Mouse (Mus musculus) WW6 (cell line): ENCODE data around the gene Nav1.
"Not testable (repeated sequence)": the region's sequence is repeated elsewhere in the genome, so short reads cannot be mapped to it uniquely, and the experiment has no call there.

ENCODE experiments used
- DNase-seq: peaks from one replicate; pipeline ENCODE4 v3.0.0-alpha.2; 2013; ENCODE audit warnings: low read depth, low spot score

Gene Nav1

DNA sequence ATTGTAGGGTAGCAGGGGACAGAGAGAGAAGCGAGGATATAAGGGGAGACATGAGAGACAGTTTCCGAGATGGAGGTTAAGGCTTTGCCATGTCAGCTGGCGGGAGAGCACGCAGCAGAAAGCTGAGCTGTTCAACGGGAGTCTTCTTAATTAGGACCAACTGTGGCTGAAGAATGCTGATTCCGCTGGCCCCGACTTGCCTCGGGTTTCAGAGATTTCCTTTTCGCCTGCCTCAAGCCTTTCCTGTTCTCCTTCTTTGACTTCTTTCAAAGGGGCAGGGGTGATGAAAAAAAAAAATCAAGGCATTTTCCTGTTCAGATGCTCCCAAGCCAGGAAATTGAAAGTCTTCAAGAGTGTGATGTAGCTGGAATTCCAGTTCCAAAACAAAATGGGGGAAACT, 118.2 kb downstream of the Nav1 start:
- DNase-seq: no peak

DNA sequence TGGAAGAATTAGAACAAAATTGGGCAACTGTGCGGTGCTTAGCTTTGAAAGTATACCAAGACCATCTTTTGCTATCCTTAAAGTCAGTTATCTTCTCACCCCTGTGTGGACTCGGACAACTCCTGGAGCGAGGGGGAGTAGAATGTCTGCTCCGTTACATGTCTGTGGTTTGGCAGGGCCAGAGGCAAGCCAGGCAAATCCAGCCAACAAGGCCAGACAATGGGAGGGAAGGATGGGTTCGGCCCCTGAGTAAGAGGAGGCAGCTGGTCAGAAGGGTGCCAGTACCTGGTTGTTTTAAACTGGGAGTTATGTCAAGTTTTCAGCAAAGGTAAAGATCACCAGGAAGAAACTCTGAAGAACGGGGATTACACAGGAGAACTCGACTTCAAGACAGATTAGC, 121.9 kb downstream of the Nav1 start:
- DNase-seq: no peak

DNA sequence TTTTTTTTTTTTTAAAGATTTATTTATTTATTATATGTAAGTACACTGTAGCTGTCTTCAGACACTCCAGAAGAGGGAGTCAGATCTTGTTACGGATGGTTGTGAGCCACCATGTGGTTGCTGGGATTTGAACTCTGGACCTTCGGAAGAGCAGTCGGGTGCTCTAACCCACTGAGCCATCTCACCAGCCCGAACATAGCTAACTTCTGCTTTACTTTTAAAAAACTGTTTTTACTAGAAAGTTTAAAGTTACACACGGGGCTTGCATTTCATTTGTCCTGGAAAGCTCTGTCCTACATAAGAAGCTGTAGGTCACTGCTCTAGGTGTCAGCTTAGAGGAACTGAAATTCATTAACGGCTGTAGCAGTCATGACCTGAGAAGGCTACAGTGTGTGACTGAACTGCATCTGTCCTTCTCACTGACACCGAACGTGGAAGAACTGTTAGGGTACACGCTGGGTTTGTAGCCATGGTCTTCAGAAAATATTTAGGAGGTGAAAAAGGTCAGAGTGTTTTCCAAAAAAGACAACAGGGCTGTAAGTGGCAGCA, 122.5 kb downstream of the Nav1 start:
- not testable (repeated sequence) for DNase-seq

DNA sequence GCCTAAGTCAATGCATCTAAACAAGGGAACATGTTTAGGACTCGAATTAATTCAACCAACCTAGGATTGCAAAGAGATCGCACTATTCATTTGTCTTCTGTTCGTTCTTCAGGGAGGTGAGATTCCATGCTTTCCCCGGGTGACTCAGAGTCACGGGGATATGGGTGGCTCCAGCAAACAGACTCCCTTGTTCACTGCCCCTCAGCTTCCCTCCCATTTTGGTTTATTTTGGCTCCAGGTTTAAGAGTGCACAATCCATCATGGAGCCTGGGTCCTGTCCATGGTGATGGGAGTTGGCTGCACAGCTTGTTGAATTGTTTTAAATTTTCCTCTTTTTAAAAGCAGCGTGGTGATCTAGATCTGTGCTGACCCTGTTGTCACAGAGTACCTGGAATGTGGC, 123.1 kb downstream of the Nav1 start:
- DNase-seq: no peak

DNA sequence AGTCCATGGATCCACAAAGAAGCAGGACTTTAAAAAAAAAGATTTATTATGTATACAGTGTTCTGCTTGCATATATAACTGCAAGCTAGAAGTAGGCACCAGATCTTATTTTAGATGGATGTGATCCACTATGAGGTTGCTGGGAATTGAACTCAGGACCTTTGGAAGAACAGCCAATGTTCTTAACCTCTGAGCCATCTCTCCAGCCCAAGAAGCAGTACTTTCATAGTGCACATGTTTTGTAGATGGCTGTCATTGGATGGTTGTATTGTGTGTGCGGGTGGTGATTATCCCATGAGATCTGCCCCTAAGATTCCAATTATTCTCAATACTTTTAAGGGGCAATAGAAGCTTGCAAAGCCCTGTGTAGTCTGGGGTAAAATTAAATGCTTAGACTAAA, 124.4 kb downstream of the Nav1 start:
- no peak for DNase-seq

DNA sequence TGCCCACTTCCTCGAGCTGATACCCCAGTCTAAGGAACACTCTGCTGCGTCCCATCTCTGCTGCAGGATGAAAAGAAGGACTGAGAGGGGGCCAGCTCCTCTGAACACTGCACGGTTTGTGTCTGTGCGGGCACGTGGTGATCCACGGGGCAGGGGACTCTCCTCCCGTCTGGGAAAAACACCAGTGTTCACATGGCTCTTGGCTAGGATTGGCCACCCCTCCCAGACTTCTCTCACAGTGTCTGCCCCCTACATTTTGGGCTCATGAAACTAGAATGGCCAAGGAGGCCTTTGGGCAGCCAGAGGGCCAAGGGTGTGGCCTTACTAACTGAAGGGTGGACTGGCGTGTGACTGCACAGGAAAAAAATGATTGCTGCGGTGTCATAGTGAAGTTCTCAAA, 125.4 kb downstream of the Nav1 start:
- DNase-seq: no peak

DNA sequence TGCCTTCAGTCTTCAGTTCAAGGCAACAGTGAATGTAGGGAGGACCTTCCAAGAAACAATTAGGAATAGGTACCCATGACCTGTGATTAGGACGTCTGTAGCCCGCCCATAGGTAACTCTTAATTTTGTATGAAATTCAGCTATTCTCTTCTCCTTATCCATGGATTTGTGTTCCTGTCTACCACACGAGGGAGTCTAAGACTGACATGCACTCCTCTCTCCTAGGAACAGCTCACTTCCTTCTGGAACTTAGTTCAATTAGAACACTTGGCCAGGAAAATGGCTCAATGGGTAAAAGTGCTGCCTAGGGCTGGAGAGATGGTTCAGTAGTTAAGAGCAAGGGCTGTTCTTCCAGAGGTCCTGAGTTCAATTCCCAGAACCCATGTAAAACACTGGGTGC, 126.3 kb downstream of the Nav1 start:
- DNase-seq: no peak

DNA sequence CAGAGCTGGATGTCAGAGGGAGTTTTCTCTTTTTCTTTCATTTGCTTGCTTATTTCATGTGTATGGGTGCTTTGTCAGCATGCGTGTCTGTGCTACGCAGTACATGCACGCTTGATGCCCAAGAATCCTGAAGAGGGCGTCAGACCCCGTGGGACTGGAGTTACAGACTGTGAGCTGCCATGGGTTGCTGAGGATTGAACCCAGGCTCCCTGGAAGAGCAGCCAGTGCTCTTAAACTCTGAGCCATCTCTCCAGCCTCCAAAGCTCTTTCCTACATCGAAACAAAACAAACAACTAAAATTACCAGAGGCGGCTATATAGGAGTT, 131.6 kb downstream of the Nav1 start:
- no peak for DNase-seq

DNA sequence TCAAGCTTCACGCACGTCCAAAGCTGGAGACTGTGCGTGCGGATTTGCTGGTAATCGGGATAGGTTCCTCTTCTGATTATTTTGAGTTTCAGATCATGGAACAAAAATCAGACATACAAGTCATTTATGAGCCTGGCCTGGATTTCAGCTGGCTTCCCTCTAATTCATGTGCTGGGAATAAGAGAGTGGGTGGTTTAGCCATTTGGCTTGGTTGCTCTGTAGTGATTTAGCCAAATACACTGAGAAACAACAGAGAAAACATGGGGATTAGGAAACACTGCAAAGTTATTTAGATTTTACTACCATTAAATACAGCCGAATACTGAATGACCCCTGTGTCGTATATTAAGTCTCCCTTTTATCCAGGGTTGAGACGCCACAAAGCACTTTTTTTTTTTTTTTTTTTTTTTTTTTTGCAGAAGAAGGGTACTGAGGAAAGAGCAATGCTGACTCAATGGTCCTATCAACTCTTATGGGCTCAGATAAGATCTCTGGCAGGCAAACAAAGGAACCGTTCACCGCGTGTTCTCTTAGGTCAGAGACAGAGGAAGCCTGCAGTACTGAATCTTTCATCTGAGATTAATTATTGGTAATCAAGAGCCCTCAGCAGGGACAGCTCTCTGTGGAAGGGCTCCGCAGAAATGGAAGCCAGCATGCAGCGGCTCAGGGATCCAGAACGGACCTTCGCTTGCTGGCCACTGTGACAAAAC, 132.1 kb downstream of the Nav1 start:
- DNase-seq: no peak

DNA sequence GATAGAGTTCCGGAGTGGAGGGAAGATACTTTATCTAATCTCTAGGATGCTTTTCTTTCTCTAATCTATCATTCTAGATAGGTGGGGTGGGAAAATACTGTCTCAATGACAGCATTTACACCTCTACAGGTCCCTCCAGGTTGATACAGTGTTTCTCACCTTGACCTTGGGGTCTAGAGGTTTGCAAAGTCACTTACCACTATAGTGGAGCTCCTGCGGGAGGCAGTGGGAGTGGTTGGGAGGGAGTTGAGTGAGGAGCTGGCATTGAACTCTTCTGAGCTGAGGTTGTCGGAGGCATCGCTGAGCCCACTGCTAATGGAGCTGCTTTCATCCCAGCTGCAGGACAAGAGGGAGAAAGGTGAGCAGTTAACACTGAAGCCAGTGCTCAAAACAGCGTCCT, 134.6 kb downstream of the Nav1 start:
- DNase-seq: no peak

DNA sequence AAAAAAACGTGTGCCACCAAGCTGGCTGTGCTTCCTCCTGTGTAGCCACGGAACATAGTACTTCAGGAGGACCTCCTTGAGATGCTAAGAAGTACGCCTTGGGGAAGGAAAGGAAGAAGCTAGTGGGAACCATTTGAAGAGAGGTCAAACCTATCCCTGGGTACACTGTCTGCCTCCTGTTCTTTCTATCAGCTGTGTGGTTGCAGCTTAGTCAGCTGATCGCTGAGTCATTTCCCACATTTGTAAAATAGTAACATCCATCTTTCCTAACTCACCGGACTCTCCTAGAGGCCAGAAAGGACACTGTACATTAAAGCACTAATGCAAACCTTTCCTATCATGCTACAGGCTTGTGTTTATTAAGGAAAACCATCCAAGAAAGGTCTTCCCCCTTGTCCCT, 135.4 kb downstream of the Nav1 start:
- no peak for DNase-seq

DNA sequence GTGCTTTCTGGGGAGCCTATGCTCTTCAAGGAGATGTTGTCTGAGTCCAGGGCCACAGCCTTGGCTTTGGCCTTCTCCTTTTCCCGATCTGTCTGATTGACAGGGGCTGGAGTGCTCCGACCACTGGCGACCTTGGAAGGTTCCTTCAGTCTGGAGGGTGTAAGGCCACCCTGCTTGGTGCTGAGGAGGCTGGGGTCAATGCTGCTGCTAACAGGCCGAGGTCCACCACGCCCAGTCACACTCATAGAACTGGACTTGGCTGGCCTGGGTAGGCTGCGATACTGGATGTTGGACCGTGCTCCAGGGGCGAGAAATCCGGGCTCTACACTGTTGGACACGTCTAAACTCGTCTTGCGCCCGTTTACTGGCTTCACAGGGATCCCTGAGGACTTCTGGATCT, 136.5 kb downstream of the Nav1 start:
- no peak for DNase-seq

DNA sequence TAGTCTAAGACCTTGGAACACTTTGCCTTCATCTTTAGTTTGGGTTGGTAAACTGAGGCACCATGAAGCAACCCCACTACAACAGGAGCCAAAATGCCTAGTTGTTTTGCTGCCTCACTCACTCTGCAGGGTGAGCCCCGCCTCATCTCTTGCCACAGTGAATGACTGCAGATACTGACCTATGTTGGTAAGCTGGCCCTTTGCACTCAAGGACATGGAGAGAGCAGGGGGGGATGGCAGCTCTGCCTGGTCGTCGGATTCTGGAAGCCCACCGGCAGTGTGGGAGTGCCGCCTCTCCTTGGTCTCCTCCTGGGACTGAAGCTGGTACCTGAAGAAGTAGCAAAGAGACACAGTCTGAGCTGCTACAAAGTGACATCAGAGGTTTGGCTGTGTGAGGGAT, 139.6 kb downstream of the Nav1 start:
- no peak for DNase-seq

DNA sequence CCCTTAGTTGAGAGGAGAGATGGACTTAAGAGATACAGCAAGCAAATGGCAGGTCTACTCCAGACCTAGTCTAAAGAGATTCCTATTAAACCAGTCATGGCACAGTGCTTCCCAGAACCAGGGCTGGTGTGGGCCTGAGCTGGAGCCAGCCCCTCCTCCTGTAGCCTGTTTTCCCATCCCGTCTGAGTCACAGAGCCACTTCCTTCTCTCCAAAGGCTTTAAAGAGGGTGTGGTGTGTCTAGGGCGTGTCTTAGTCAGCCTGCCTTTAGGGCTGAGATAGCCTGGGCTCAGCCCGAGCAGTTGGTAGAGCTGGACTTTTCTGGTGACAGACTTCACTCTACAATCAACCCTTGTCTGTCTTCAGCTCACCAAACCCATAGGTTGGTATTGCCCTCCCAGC, 140.2 kb downstream of the Nav1 start:
- DNase-seq: no peak

DNA sequence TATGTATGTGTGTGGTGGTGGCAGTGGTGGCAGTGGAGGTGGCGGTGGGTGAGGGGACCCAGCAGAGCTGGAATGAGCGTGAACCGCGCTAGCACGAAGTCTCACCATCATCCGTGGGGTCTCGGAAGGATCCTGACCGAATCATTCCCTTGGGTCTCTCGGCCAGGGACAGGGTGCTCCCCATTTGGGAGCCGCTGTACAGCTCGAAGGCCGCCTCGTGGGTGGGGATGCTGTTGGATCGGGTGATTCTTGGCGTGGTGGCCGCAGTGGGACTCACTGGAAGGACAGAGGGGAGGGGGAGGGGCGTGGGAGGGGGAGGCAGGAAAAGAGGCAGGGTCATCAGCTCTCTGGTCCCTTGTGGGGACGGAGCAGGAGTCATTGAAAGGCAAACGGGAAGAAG, 141.4 kb downstream of the Nav1 start:
- no peak for DNase-seq

DNA sequence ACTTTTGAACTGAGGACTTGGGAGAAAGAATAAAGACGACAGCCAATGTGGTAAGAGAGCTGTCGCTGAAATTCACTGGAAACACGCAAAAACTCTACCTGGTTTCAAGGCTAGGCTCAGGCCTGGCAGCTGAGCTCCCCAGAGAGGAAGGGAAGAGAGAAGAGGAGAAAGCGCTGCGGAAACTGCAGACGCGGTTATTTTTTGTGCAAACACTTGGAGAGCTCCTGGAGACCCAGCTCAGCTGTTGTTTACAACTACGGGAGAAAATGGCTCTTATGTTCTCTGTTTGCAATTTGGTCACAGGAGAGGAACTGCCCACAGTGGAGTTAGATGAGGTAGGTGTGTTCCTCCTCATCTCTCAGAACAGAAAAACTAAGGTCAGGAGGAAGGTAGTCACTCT, 144.4 kb downstream of the Nav1 start:
- DNase-seq: no peak

DNA sequence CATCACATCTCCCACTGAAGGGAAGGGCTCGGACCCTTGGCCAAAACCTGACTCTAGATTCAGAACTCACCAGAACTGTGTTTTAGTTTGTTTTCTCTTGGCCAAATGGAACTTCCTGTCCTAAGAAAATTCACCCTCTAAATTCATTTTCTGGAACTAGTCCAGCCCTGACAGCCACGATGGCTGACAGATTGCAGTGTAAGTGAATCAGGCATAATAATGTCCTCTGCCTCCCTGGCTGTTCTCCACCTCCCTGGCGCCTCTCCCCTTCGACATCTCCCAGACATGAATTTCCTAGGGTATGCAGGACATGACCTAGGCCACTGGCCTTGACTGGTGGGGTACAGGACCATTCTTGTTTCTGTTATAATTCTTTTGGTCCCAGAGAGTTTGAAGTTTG, 144.8 kb downstream of the Nav1 start:
- no peak for DNase-seq

DNA sequence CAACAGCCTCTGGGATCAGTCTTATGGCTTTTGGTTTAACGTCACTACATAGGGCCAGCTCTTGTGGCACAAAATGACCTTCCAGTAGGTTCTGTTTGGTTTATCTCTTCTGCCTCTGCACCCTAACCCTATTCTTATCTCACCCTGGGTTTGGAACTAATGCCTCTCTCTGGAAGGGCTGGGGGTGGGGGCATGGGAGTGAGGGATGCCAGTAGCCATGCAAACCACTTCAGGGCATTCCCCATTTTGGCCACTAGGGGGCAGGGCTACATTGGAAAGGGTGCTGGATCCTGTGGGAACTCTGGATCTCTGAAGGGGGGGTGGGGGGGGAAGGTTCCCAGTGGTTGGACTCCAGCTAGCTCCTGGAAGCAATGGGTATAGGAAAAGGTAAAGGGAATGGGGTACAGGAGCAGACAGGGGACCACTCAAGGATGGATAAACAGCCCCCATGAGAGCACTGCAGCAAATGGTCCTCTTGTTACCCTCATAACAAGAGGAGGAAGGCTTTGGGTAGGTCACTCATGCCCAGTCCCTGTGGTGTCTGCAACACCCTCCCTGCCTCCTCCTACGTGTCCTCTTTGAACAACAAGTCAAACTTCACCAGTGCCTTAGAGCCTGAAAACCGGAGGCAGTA, 145.9 kb downstream of the Nav1 start:
- DNase-seq: no peak

DNA sequence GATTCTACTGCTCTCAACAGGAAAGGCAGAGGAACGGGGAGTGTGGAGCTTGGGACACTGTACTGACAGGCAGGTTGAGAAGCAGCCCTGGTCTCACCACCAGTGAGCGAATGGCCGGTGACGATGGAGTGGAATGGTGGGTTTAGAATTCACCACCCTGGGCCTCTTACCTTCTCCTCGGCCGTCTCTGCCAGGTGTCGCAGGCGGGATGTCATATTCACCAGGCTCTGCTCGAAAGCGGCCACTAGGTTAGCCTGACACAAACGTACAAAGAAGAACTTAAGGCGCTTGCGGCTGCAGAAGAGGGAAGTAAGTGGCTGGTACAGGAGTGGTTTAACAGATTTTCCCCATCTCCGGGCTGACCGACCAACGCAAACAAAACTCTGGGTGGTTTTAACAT, 146.6 kb downstream of the Nav1 start:
- no peak for DNase-seq

DNA sequence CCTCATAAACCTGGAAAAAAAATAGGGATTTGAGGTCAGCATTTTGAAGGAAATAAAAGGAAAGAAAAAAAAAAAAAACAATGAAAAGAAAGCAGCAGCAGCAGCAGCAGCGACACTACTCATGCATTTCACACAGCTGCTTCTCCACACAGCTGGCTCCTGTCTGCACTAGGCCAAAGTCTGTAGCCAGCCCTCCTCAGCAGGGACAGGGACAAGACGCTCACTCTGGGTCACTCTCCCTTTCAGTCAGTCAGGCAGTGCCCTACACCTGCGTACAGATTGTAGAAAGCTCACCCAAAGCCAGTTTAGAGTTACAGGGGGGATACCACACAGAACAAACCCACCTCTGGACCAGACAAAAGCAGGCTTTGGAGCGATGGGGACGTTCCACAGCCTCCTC, 149.2 kb downstream of the Nav1 start:
- no peak for DNase-seq

DNA sequence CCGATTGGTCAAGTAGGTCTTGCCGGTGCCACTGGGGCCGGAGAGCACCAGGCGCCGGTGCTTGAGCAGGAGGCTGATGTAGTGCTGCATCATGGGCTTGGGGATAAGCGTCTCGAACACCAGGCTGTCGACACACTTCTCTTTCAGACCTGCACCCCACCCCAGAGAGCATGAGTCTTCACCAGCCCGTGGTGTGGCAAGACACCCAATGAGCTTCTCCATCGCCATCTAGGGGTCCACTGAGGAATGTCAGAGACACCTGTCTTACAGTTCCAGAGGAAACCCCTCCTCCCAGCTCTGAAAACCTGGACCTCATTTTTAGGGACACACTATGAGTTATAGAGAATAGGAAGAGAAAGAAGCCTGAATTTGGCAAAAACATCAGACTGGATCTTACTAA, 154.8 kb downstream of the Nav1 start:
- DNase-seq: no peak

DNA sequence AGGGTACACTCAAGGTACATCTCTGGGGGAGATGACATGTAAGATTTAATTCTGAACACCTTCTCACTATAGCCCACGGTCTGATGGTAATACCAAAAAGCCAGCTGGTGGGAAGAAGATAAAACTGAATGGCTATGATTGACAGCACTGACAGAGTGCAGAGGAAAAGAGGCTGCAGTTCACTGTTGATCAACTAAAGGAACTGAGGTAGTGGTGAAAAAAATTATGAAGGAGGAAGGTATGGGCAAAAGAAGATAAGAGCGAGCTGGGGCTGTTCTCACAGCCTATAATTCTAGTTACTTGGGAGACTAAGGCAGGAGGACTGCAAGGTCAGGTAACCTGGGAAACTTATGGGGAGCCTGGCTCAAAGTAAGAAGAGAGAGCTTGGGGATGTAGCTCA, 155.7 kb downstream of the Nav1 start:
- DNase-seq: no peak

DNA sequence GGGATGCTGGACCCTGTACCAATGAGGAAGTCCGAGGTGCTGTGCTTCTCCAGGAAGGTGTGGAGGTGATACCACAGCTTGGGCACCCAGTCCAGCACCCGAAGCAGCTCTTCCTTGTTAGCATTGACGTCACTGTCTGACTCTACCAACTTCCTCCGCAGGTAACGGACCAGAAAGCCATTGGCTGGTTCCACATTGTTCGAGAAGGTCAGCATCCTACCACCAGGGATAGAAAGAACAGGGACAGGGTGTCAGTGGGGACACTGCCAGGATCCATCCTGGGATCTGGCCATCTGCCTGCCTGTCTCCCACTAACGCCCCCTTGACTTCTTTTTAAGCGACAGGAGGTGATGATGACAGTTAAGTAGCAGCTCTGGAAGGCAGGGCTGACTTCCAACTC, 157.2 kb downstream of the Nav1 start:
- DNase-seq: no peak

DNA sequence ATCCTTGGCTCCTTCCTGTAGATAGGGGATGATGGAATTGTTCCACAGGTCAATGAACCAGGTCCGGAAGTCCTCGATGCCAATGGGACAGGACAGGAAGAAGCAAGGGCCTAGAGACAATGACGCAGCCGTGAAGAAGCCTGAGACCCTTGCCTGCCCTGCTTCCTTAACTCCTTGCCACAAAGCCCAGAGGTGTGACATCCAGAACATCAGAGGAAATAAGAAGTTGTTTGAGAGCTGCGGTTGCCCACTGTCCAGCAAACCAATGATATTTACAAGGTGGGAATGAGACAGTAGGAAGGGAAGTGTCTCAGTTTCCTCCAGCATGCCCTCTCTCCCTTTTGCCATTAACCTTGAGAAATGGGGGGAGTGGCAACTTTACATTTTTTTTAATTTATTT, 158.2 kb downstream of the Nav1 start:
- no peak for DNase-seq
